Mouse (Mus musculus) liver, postnatal 0 days (tissue): ENCODE measurements around the gene Chdh.

Experiments
- CTCF ChIP-seq: sonication (generic); IDR thresholded peaks from 2 replicates; pipeline ENCODE4 v1.5.1; 2016; ENCODE audit warnings: antibody characterized with exemption, low read depth
- EP300 ChIP-seq: IDR thresholded peaks from 2 replicates; pipeline ENCODE4 v1.6.1; 2016; ENCODE audit warnings: antibody characterized with exemption, low read depth, mild to moderate bottlenecking

- TF ChIP-seq CTCF = no peak
- no peak for TF ChIP-seq EP300
Observed at GRCm38 (mm10) chr14:30017794-30018462, 9.1 kb downstream of the Chdh start.
